Mouse (Mus musculus) forebrain, embryonic 10.5 days (tissue): ENCODE results near the gene Trip10. TPM values are rescaled to one million over a fixed set of nuclear protein-coding genes. Genes with fewer than 3 reads are reported as not detected.

Experiments
- DNase-seq: peaks from one replicate; pipeline ENCODE4 v3.0.0-alpha.2; 2017; ENCODE audit warnings: low spot score; ENCODE audit errors: extremely low spot score
- H3K27ac ChIP-seq: fragments of 300-500 bp; sonication (generic); 2 replicates; pipeline ENCODE4 v1.5.1; 2016; ENCODE audit warnings: mild to moderate bottlenecking
- H3K27me3 ChIP-seq: fragments of 300-500 bp; sonication (generic); 2 replicates; pipeline ENCODE4 v1.6.1; 2016; ENCODE audit warnings: mild to moderate bottlenecking; ENCODE audit not compliant: poor library complexity, severe bottlenecking
- H3K36me3 ChIP-seq: fragments of 300-500 bp; sonication (generic); replicated peaks from 2 replicates; pipeline ENCODE4 v1.6.1; 2016; ENCODE audit warnings: mild to moderate bottlenecking, moderate library complexity
- H3K4me1 ChIP-seq: fragments of 300-500 bp; sonication (generic); 2 replicates; pipeline ENCODE4 v1.6.1; 2016
- H3K4me3 ChIP-seq: fragments of 300-500 bp; sonication (generic); 2 replicates; pipeline ENCODE4 v1.5.1; 2016; ENCODE audit warnings: mild to moderate bottlenecking, moderate library complexity
- H3K9me3 ChIP-seq: fragments of 300-500 bp; sonication (generic); 2 replicates; pipeline ENCODE4 v1.6.1; 2016; ENCODE audit warnings: mild to moderate bottlenecking, moderate library complexity
- WGBS: fragments of 180-500 bp; shearing (Covaris S2); methylation state at CpG from one replicate; pipeline ENCODE4 v1.1.7; 2016; 5-methylcytosine and 5-hydroxymethylcytosine counted together
- polyA plus RNA-seq: library from polyadenylated mRNA; unstranded; fragments of >200 nt; fragmentation: Nextera tagmentation; extraction: Ambion mirVana; gene quantifications from 2 replicates; pipeline ENCODE4 v1.2.1, GENCODE M21; 2016

Trip10 gene
- polyA plus RNA-seq, 1 experiment from 2014 or later: 43.8 TPM

- 92% methylated on average over 9 of the region's 9 CpGs for WGBS
- Histone ChIP-seq H3K27me3 (no peaks in the 10 kb centered on the region), H3K27ac (no peak overlapping the region), H3K4me1 (peaks cover 11% of the 10 kb centered on the region), H3K9me3 (no peaks in the 10 kb centered on the region), H3K36me3 (peaks cover 93% of the 10 kb centered on the region), H3K4me3 (no peak overlapping the region)
- no peak for DNase-seq
Observed at GRCm38 (mm10) chr17:57260351-57260750, 11.1 kb downstream of the Trip10 start.

GRCm38 (mm10) chr17:57261286-57261685 is 12.0 kb downstream of the Trip10 start:
- Histone ChIP-seq H3K4me1 (peaks cover 15% of the 10 kb centered on the region), H3K36me3 (peaks cover 84% of the 10 kb centered on the region), H3K4me3 (no peak overlapping the region), H3K27ac (no peak overlapping the region), H3K27me3 (no peaks in the 10 kb centered on the region), H3K9me3 (no peaks in the 10 kb centered on the region)
- WGBS: 90% methylated on average over 4 of the region's 4 CpGs
- no peak for DNase-seq

DNA sequence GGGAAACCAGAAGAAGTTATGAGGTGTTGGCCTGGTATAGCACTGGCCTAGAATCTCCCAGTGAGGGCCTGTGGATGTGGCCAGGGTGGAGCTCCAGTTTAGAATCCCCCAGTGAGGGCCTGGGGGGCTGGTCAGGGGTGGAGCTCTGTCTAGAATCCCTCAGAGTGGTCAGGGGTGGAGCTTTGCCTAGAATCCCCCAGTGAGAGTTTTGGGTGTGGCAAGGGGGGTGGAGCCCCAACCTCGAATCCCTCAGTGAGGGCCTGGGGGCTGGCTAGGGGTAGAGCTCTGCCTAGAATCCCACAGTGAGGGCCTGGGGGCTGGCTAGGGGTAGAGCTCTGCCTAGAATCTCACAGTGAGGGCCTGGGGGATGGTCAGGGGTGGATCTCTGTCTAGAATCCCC is 12.5 kb downstream of the Trip10 start:
- H3K27ac ChIP-seq: no peak overlapping the region
- no peak for DNase-seq
- no peaks in the 10 kb centered on the region for H3K9me3 ChIP-seq
- WGBS: 58% methylated on average over 1 of the region's 1 CpGs
- no peak overlapping the region for H3K4me3 ChIP-seq
- H3K27me3 ChIP-seq: no peaks in the 10 kb centered on the region
- peaks cover 15% of the 10 kb centered on the region for H3K4me1 ChIP-seq
- peaks cover 79% of the 10 kb centered on the region for H3K36me3 ChIP-seq

DNA sequence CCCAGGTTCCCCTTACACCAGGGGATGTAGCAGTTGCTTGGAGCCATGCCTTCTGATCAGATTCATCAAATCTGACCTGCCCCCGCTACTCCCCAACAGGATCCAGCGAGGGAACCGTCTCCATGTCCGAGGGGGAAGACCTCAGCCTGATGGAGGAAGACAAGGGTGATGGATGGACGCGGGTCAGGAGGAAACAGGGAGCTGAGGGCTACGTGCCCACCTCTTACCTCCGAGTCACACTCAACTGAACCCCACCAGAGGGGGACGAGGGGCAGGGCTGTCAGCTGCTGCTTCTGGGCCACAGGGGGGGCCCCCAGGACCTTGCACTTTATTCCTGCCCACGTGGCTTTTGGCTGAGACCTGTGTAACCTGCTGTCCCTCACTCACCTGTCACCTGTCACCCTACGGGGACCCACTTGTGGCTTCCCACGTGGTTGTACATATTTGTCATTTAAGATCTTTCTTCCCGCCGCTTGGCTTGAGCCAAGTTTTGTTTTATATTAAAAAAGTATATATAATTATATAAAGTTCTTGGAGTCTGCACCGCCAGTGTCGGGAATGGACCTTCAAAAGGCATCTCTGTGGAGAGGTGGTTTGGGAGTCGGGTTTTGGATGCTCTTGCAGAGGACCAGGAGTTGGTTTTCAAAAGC is 13.8 kb downstream of the Trip10 start:
- no peaks in the 10 kb centered on the region for H3K27me3 ChIP-seq
- H3K4me1 ChIP-seq: peaks cover 15% of the 10 kb centered on the region
- DNase-seq: no peak
- H3K4me3 ChIP-seq: no peak overlapping the region
- WGBS: 94% methylated on average over 17 of the region's 17 CpGs
- H3K36me3 ChIP-seq: peaks cover 68% of the 10 kb centered on the region
- no peak overlapping the region for H3K27ac ChIP-seq
- no peaks in the 10 kb centered on the region for H3K9me3 ChIP-seq

DNA sequence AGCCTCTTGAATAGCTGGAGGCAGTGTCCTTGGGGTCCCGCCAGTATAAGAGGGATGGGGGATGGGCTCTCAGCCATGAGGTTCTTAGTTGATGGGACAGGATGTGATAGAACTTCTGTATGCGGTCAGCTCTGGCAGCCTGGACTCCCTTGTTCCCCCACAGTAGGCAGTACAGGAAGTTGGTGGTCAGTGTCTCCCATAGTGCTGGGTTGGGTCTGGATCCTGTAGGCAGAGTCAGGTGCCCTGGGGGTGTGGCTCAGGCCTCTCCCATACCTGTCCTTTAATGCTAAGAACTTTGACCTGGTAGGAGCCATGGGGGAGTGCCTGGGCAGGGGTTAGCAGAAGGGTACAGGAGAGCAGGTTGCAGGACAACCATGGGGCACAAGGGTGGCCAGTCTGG is 14.9 kb downstream of the Trip10 start:
- Histone ChIP-seq H3K27me3 (no peaks in the 10 kb centered on the region), H3K4me3 (no peak overlapping the region), H3K36me3 (peaks cover 56% of the 10 kb centered on the region), H3K27ac (no peak overlapping the region), H3K9me3 (no peaks in the 10 kb centered on the region), H3K4me1 (peaks cover 15% of the 10 kb centered on the region)
- DNase-seq: no peak
- 89% methylated on average over 2 of the region's 2 CpGs for WGBS

DNA sequence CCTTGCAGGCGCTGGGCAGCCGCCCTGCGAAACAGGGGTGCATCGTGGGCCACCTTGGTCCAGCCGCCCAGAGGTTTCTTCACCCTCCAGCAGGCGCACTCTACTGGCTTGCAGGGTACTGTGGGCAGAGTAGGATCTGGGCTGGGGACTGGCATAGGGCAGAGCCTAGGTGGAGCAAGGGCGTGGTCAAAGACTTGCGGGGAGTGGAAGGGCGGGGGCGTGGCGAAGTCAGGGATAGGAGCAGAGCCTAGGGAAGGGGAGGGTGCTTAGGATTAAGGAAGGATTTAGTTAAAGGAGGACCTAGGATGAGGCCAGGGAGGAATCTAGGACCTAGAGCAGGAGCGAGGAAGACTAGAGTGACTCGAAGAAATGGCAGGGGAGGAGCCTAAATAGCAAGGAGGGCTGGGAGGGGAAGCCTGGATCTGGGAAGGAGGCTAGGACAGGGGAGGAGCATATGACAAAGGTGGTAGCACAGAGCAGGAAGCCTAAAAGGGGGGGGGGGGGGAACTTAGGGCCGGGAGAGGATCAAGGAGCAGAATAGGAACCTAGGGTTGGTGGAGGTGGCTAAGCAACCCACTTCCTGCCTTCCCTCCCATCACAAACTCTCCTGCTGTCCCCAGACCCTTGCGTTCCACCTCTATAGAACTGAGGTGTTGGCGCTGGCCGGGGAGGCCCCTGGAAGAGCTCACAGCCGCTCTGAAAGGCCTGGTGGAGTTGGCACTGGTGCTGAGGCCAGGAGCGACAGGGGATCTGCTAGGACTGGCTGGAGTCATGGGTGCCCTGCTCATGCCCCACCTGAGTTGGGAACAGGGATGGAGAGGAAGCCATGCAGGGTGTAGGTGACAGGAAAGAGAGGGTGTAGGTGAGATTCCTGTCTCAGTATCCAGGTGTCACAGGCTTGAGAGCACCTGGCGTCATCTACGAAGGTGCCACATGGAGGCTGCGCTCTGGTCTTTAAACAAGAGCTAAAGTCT is 16.0 kb downstream of the Trip10 start:
- no peak overlapping the region for H3K27ac ChIP-seq
- DNase-seq: peak; percentile 23
- peaks cover 45% of the 10 kb centered on the region for H3K36me3 ChIP-seq
- WGBS: 27% methylated on average over 21 of the region's 22 CpGs
- H3K9me3 ChIP-seq: no peaks in the 10 kb centered on the region
- H3K4me1 ChIP-seq: peaks cover 15% of the 10 kb centered on the region
- peak overlapping the region; percentile 24; the same call in 1 of the 2 replicates for H3K4me3 ChIP-seq
- no peaks in the 10 kb centered on the region for H3K27me3 ChIP-seq

DNA sequence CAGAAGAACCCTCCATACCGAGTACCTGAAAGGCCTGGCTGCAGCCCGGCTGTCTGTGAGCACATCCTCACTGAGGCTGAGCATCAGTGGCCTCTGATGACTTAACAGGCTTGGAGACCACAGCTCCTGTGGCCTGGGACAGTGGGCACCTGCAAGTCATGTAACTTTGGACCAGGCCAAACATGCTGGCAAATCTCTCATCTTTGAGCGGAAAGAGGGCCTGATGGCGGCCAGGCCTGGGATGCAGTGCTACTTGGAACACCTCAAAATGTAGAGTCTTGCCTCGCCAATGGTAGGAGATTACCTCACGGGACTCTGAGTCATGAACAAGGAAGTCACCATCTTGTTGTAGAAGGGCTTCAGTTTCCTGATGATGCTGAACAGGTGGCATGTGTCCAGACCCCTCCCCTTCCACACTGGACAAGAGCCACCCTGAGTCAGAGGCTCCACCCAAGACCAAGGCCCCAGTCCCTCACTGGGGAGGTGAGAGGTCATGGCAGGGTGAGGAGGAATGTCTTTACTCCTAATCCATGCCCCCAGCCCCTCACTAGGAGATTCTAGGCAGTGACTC is 18.4 kb downstream of the Trip10 start:
- H3K27ac ChIP-seq: no peak overlapping the region
- 93% methylated on average over 6 of the region's 6 CpGs for WGBS
- H3K4me3 ChIP-seq: no peak overlapping the region
- H3K27me3 ChIP-seq: peaks cover 9% of the 10 kb centered on the region
- H3K9me3 ChIP-seq: no peaks in the 10 kb centered on the region
- H3K4me1 ChIP-seq: peaks cover 15% of the 10 kb centered on the region
- peaks cover 21% of the 10 kb centered on the region for H3K36me3 ChIP-seq
- DNase-seq: no peak

DNA sequence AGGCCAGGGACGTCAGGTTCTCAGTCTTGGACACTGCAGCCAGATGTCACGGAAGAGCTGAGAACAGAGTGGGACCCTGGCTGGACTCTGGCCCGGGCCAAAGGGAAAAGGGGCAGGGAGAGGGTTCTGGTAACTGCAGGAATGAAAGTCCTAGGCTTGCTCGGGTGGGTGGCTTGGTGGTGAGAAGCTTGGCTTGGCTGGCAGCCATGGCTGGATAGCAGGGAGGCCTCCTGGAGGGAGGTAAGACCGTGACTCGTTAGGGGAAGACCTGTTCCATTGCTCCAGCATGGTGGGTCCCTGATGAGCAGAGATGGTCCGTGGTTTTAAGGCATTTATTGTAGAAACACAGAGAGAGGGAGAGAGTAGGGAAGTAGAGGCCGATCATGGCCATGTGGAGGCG is 22.0 kb downstream of the Trip10 start:
- WGBS: 65% methylated on average over 9 of the region's 9 CpGs
- Histone ChIP-seq H3K27ac (no peak overlapping the region), H3K4me1 (peaks cover 17% of the 10 kb centered on the region), H3K9me3 (no peaks in the 10 kb centered on the region), H3K36me3 (no peaks in the 10 kb centered on the region), H3K4me3 (no peak overlapping the region), H3K27me3 (peaks cover 45% of the 10 kb centered on the region)
- DNase-seq: no peak

- Histone ChIP-seq H3K27ac (no peak overlapping the region), H3K4me3 (no peak overlapping the region), H3K4me1 (peaks cover 23% of the 10 kb centered on the region), H3K36me3 (no peaks in the 10 kb centered on the region), H3K9me3 (no peaks in the 10 kb centered on the region), H3K27me3 (peaks cover 56% of the 10 kb centered on the region)
- 48% methylated on average over 7 of the region's 7 CpGs for WGBS
- no peak for DNase-seq
Observed at GRCm38 (mm10) chr17:57273846-57274245, 24.6 kb downstream of the Trip10 start.

DNA sequence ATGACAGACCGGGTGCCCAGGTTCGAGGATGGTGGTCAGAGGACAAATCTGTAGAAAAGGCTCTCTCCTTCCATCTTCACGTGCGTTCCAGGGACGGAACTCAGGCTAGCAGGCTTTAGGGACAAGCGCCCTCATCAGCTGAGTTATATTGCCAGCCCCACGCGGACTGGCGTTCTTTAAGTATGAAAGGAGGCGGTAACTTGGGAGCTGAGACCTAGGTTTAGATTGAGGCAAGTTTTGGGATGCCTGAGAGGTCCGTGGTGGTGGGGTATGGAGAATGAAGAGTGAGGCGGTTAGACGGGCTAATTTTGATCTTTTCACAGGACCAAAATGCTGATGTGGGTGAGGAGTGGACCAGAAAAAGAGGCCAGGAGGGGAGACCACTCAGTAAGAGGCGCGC is 25.4 kb downstream of the Trip10 start:
- Histone ChIP-seq H3K27ac (no peak overlapping the region), H3K9me3 (no peaks in the 10 kb centered on the region), H3K36me3 (no peaks in the 10 kb centered on the region), H3K27me3 (peaks cover 64% of the 10 kb centered on the region), H3K4me1 (peaks cover 23% of the 10 kb centered on the region), H3K4me3 (peak overlapping the region; percentile 54)
- no peak for DNase-seq
- 6% methylated on average over 15 of the region's 15 CpGs for WGBS

GRCm38 (mm10) chr17:57275111-57275996 is 26.1 kb downstream of the Trip10 start:
- WGBS: under 1% methylated on average over 53 of the region's 53 CpGs
- peak; percentile 74 for DNase-seq
- Histone ChIP-seq H3K36me3 (no peaks in the 10 kb centered on the region), H3K4me3 (peak overlapping the region; percentile 54), H3K27me3 (peaks cover 66% of the 10 kb centered on the region), H3K27ac (no peak overlapping the region), H3K9me3 (no peaks in the 10 kb centered on the region), H3K4me1 (peaks cover 23% of the 10 kb centered on the region)

GRCm38 (mm10) chr17:57275997-57276351 is 26.7 kb downstream of the Trip10 start:
- no peaks in the 10 kb centered on the region for H3K9me3 ChIP-seq
- peak overlapping the region; percentile 54 for H3K4me3 ChIP-seq
- H3K4me1 ChIP-seq: peaks cover 23% of the 10 kb centered on the region
- no peaks in the 10 kb centered on the region for H3K36me3 ChIP-seq
- H3K27me3 ChIP-seq: peaks cover 66% of the 10 kb centered on the region
- DNase-seq: no peak
- 0 out of 2 replicates have a peak overlapping the region, but pooled peaks have one; percentile 8 for H3K27ac ChIP-seq
- 4% methylated on average over 13 of the region's 13 CpGs for WGBS
